ENCODE assay signal across 8 mouse cellular contexts in genomic region chr2:127247592-127248333, GRCm38 (mm10). TPM values are rescaled to one million over a fixed set of nuclear protein-coding genes. Genes with fewer than 3 reads are reported as not detected.
DNase-seq lines count a peak whose midpoint lies in the region; ATAC-seq and TF ChIP-seq lines count a peak whose summit lies in the region.

Gene Ciao1 (minus strand): TSS chr2:127247816.
Gene Tmem127 (plus strand): TSS chr2:127247908.

- under 1% methylated on average over 53 of the region's 53 CpGs for WGBS in embryonic facial prominence, embryonic 13.5 days
- under 1% methylated on average over 53 of the region's 53 CpGs for whole genome bisulfite sequencing in kidney, adult 2 months
- WGBS in limb, embryonic 12.5 days = under 1% methylated on average over 53 of the region's 53 CpGs
- WGBS in midbrain, embryonic 15.5 days = 0% methylated on average over 52 of the region's 53 CpGs
- WGBS in spleen, adult 2 months = 2% methylated on average over 53 of the region's 53 CpGs

- no peaks in the 10 kb centered on the region for H3K9me3 ChIP-seq in embryonic facial prominence, embryonic 13.5 days
- no peaks in the 10 kb centered on the region for H3K9me3 ChIP-seq in limb, embryonic 12.5 days
- H3K9me3 ChIP-seq in midbrain, embryonic 15.5 days = no peaks in the 10 kb centered on the region

- peak; percentile 99 for ATAC-seq in embryonic facial prominence, embryonic 13.5 days (ENCODE audit: insufficient number of reproducible peaks, insufficient read depth, low FRiP score, low TSS enrichment, low read depth)
- ATAC-seq in limb, embryonic 12.5 days (ENCODE audit: insufficient number of reproducible peaks, insufficient read depth, low FRiP score, low TSS enrichment, low read depth) = peak; percentile 98
- ATAC-seq in midbrain, embryonic 15.5 days (replicated peaks) = peak; percentile 98

- peaks cover 20% of the 10 kb centered on the region for H3K4me1 ChIP-seq in embryonic facial prominence, embryonic 13.5 days
- peaks cover 18% of the 10 kb centered on the region for H3K4me1 ChIP-seq in kidney, adult 2 months (ENCODE audit: control insufficient read depth, insufficient read depth, low read length)
- peaks cover 21% of the 10 kb centered on the region for H3K4me1 ChIP-seq in limb, embryonic 12.5 days (replicated peaks)
- peaks cover 36% of the 10 kb centered on the region for H3K4me1 ChIP-seq in midbrain, embryonic 15.5 days
- peaks cover 2% of the 10 kb centered on the region; the same call in 1 of the 2 replicates for H3K4me1 ChIP-seq in spleen, adult 2 months (ENCODE audit: control insufficient read depth, insufficient read depth, insufficient read length)

- peak within 1 kb of the TSS; percentile 99 for H3K4me2 ChIP-seq in embryonic facial prominence, embryonic 13.5 days
- H3K4me2 ChIP-seq in limb, embryonic 12.5 days = peak within 1 kb of the TSS; percentile 100
- H3K4me2 ChIP-seq in midbrain, embryonic 15.5 days = peak within 1 kb of the TSS; percentile 94

- peak; percentile 99 for DNase-seq in 3134 (ENCODE audit: extremely low read depth, insufficient read length, low spot score)
- peak; percentile 98 to 99 for DNase-seq in adrenal gland, postnatal 36 days
- peak; percentile 97 to 99 for DNase-seq in heart, adult 18-20 months
- peak; percentile 99 for DNase-seq in kidney, adult 2 months
- DNase-seq in spleen, adult 2 months (ENCODE audit: low read depth in 1 of 2, low spot score in 2 of 2) = peak; percentile 97 to 98

- H3K4me3 ChIP-seq in embryonic facial prominence, embryonic 13.5 days = peak within 1 kb of the TSS; percentile 89
- peak within 1 kb of the TSS; percentile 88 for H3K4me3 ChIP-seq in kidney, adult 2 months (ENCODE audit: insufficient read depth, low read depth, low read length)
- H3K4me3 ChIP-seq in limb, embryonic 12.5 days (replicated peaks) = peak within 1 kb of the TSS; percentile 94
- H3K4me3 ChIP-seq in midbrain, embryonic 15.5 days = peak within 1 kb of the TSS; percentile 98
- H3K4me3 ChIP-seq in spleen, adult 2 months (ENCODE audit: extremely low read depth, insufficient read depth, insufficient read length) = peak within 1 kb of the TSS; percentile 97

- H3K27me3 ChIP-seq in embryonic facial prominence, embryonic 13.5 days = no peaks in the 10 kb centered on the region
- H3K27me3 ChIP-seq in kidney, adult 2 months (replicated peaks; ENCODE audit: control insufficient read depth, insufficient read depth, low read length) = no peaks in the 10 kb centered on the region
- no peaks in the 10 kb centered on the region for H3K27me3 ChIP-seq in limb, embryonic 12.5 days
- no peaks in the 10 kb centered on the region for H3K27me3 ChIP-seq in midbrain, embryonic 15.5 days (replicated peaks)
- H3K27me3 ChIP-seq in spleen, adult 2 months (ENCODE audit: control insufficient read depth, insufficient read depth, low read length) = no peaks in the 10 kb centered on the region; the same call in 1 of the 2 replicates

- peaks cover 38% of the 10 kb centered on the region for H3K36me3 ChIP-seq in embryonic facial prominence, embryonic 13.5 days
- no peaks in the 10 kb centered on the region for H3K36me3 ChIP-seq in kidney, adult 2 months (ENCODE audit: control insufficient read depth, insufficient read depth, low read length)
- peaks cover 45% of the 10 kb centered on the region for H3K36me3 ChIP-seq in limb, embryonic 12.5 days
- H3K36me3 ChIP-seq in midbrain, embryonic 15.5 days (replicated peaks) = peaks cover 20% of the 10 kb centered on the region; the same call in 1 of the 2 replicates
- H3K36me3 ChIP-seq in spleen, adult 2 months (ENCODE audit: control insufficient read depth, insufficient read depth, low read length) = peaks cover 18% of the 10 kb centered on the region

- H3K9ac ChIP-seq in embryonic facial prominence, embryonic 13.5 days = peak within 1 kb of the TSS; percentile 89
- peak within 1 kb of the TSS; percentile 89 for H3K9ac ChIP-seq in limb, embryonic 12.5 days (replicated peaks)
- peak within 1 kb of the TSS; percentile 95 for H3K9ac ChIP-seq in midbrain, embryonic 15.5 days

- H3K27ac ChIP-seq in embryonic facial prominence, embryonic 13.5 days = peak within 1 kb of the TSS; percentile 66; the same call in 1 of the 2 replicates
- H3K27ac ChIP-seq in kidney, adult 2 months (ENCODE audit: insufficient read depth, low read depth, low read length) = peak within 1 kb of the TSS; percentile 69
- peak within 1 kb of the TSS; percentile 59 for H3K27ac ChIP-seq in limb, embryonic 12.5 days
- H3K27ac ChIP-seq in midbrain, embryonic 15.5 days = peak within 1 kb of the TSS; percentile 89
- peak within 1 kb of the TSS; percentile 82 for H3K27ac ChIP-seq in spleen, adult 2 months (ENCODE audit: insufficient read depth, low read length)

- no peak for TF ChIP-seq POLR2A in kidney, adult 2 months (IDR thresholded peaks at IDR 0.05; ENCODE audit: low read depth, low read length)
- peak; percentile 55 for TF ChIP-seq POLR2A in spleen, adult 2 months (IDR thresholded peaks at IDR 0.05; ENCODE audit: low read depth, low read length)

- no peak for TF ChIP-seq CTCF in kidney, adult 2 months (conservative IDR thresholded peaks at IDR 0.05; ENCODE audit: insufficient read depth, insufficient read length, low read depth, low read length)
- no peak for TF ChIP-seq CTCF in spleen, adult 2 months (IDR thresholded peaks at IDR 0.05; ENCODE audit: extremely low read depth, insufficient read depth, insufficient read length, insufficient replicate concordance)

RNA-seq across cellular contexts. Expression of gene Ciao1, which starts in this region (rescaled TPM):
- total RNA-seq in adrenal gland, postnatal 36 days (2021) = 100 to 1,000 TPM; 113 to 147 TPM
- polyA plus RNA-seq in embryonic facial prominence, embryonic 13.5 days (2015; fragmentation: Nextera tagmentation; extraction: Ambion mirVana) = 52.5 and 63.1 TPM in 2 replicates
- 10 to 100 TPM; 56.2 to 68.7 TPM for total RNA-seq in heart, adult 18-20 months (2021)
- 101 and 114 TPM in 2 replicates for polyA plus RNA-seq in kidney, adult 2 months (2012; rRNA removed)
- polyA plus RNA-seq in limb, embryonic 12.5 days (2016; fragmentation: Nextera tagmentation; extraction: Ambion mirVana) = 65.1 and 65.9 TPM in 2 replicates
- 56.9 and 62.6 TPM in 2 replicates for polyA plus RNA-seq in midbrain, embryonic 15.5 days (2015; fragmentation: Nextera tagmentation; extraction: Ambion mirVana)
- polyA plus RNA-seq in spleen, adult 2 months (2012; rRNA removed) = 43.6 and 43.8 TPM in 2 replicates

RNA-seq across cellular contexts. Expression of gene Tmem127, which starts in this region (rescaled TPM):
- 10 to 100 TPM; 69.4 to 93.4 TPM for total RNA-seq in adrenal gland, postnatal 36 days (2021)
- polyA plus RNA-seq in embryonic facial prominence, embryonic 13.5 days (2015; fragmentation: Nextera tagmentation; extraction: Ambion mirVana) = 26.8 and 29.4 TPM in 2 replicates
- total RNA-seq in heart, adult 18-20 months (2021) = 10 to 100 TPM; 26.4 to 28.8 TPM
- 90.0 and 105 TPM in 2 replicates for polyA plus RNA-seq in kidney, adult 2 months (2012; rRNA removed)
- polyA plus RNA-seq in limb, embryonic 12.5 days (2016; fragmentation: Nextera tagmentation; extraction: Ambion mirVana) = 26.5 and 29.6 TPM in 2 replicates
- polyA plus RNA-seq in midbrain, embryonic 15.5 days (2015; fragmentation: Nextera tagmentation; extraction: Ambion mirVana) = 55.2 and 57.2 TPM in 2 replicates
- polyA plus RNA-seq in spleen, adult 2 months (2012; rRNA removed) = 59.9 and 88.7 TPM in 2 replicates

Comparison
In these comparisons a context has a peak if more than half of its experiments do, and no peak if none do; other contexts are left out.
1. Peak in every context shown above with its lines: DNase-seq, ATAC-seq, H3K4me3 ChIP-seq and H3K27ac ChIP-seq.